Mouse (Mus musculus): Measurements from ENCODE around the gene Cfap52. TPM values are rescaled to one million over a fixed set of nuclear protein-coding genes. Genes with fewer than 3 reads are reported as not detected.

Gene Cfap52
- polyA plus RNA-seq, 1 experiment from 2014 or later, result 9.8 TPM

DNA sequence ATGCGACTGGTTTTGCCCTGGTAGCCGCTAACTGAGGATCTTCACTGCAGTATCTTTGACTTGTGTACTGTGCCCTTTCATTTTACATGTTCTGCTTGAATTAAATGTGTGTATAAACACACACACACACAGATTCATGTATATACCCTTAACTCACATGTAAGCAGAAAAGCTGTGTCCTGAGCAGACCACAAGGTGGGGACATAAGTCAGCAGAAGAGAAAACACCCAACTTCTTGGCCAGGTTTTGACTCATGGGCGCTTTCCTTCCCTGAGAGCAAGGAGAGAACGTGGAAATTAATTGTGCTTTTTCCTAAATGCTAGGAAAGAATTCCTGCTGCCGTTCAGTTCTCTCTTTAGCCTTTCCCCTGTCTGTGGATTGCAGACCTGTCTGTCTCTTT is 34.2 kb upstream of the Cfap52 start:
- H3K27ac ChIP-seq (ENCODE audit: low read length), result no peak overlapping the region
- H3K36me3 ChIP-seq (ENCODE audit: insufficient read depth, low read length), result no peaks in the 10 kb centered on the region
- no peak overlapping the region for H3K4me3 ChIP-seq (ENCODE audit: low read depth, low read length)
- TF ChIP-seq EP300 (IDR thresholded peaks at IDR 0.05) (no peak), CTCF (IDR thresholded peaks at IDR 0.05) (peak; percentile 63)
- H3K4me1 ChIP-seq (ENCODE audit: insufficient read depth, low read depth, low read length), result no peaks in the 10 kb centered on the region
- no peaks in the 10 kb centered on the region for H3K9me3 ChIP-seq (ENCODE audit: low read length)
- no peaks in the 10 kb centered on the region for H3K27me3 ChIP-seq (replicated peaks; ENCODE audit: insufficient read depth, low read length)
- H3K4me2 ChIP-seq (replicated peaks; ENCODE audit: low read depth, low read length), result no peak overlapping the region
- WGBS, result 64% methylated on average over 5 of the region's 5 CpGs
- H3K9ac ChIP-seq (replicated peaks; ENCODE audit: low read depth), result no peak overlapping the region
- ATAC-seq (no peak), DNase-seq (ENCODE audit: low spot score) (peak; percentile 48)

DNA sequence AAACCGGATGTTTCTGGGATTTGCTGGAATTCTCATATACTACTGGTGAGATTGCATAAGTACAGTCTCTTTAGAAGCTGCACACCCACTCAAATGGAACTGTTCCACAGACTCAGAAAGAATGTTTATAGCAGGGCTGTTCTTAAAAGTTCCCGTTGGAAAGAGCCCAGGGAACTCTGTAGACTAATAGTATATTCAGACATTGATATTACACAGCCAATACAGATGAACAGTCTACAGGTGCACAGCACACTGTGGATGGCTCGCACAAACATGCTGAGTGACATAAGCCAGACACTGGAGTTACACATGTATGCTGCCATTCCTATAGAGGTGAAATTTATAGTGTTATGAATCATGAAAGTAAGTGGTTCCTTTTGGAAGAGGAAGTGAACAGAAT is 33.5 kb upstream of the Cfap52 start:
- no peak overlapping the region for H3K27ac ChIP-seq (ENCODE audit: low read length)
- no peaks in the 10 kb centered on the region for H3K27me3 ChIP-seq (replicated peaks; ENCODE audit: insufficient read depth, low read length)
- 68% methylated on average over 3 of the region's 3 CpGs for WGBS
- no peaks in the 10 kb centered on the region for H3K9me3 ChIP-seq (ENCODE audit: low read length)
- ATAC-seq, result no peak
- no peak overlapping the region for H3K9ac ChIP-seq (replicated peaks; ENCODE audit: low read depth)
- H3K4me3 ChIP-seq (ENCODE audit: low read depth, low read length), result no peak overlapping the region
- no peak for TF ChIP-seq CTCF (IDR thresholded peaks at IDR 0.05)
- no peak for TF ChIP-seq EP300 (IDR thresholded peaks at IDR 0.05)
- no peaks in the 10 kb centered on the region for H3K36me3 ChIP-seq (ENCODE audit: insufficient read depth, low read length)
- no peak overlapping the region for H3K4me2 ChIP-seq (replicated peaks; ENCODE audit: low read depth, low read length)
- H3K4me1 ChIP-seq (ENCODE audit: insufficient read depth, low read depth, low read length), result no peaks in the 10 kb centered on the region
- DNase-seq (ENCODE audit: low spot score), result no peak

DNA sequence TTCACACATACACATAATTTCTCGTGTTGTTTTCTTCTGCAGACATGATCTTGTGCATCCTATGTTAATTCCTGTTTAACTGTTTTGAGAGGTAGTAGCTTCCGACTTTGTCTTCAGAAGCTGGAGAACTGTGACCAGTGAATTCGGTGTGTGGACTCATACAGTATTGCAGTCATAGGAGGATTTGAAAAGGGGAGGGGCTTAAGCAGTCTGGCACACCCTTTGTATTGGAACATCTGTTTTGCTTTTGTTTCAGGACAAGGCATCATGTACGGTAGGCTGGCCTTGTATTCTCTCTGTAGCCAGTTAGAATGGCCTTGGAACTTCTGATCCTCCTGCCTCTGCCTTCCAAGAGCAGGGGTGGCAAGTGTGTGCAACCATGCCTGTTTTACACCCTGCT is 30.5 kb upstream of the Cfap52 start:
- Histone ChIP-seq H3K27me3 (replicated peaks; ENCODE audit: insufficient read depth, low read length) (no peaks in the 10 kb centered on the region), H3K4me3 (ENCODE audit: low read depth, low read length) (no peak overlapping the region), H3K36me3 (ENCODE audit: insufficient read depth, low read length) (no peaks in the 10 kb centered on the region), H3K27ac (ENCODE audit: low read length) (no peak overlapping the region), H3K9me3 (ENCODE audit: low read length) (no peaks in the 10 kb centered on the region), H3K9ac (replicated peaks; ENCODE audit: low read depth) (no peak overlapping the region), H3K4me2 (replicated peaks; ENCODE audit: low read depth, low read length) (no peak overlapping the region), H3K4me1 (ENCODE audit: insufficient read depth, low read depth, low read length) (no peaks in the 10 kb centered on the region)
- ATAC-seq (no peak), DNase-seq (ENCODE audit: low spot score) (no peak)
- WGBS, result 80% methylated on average over 4 of the region's 4 CpGs
- TF ChIP-seq EP300 (IDR thresholded peaks at IDR 0.05), result no peak
- no peak for TF ChIP-seq CTCF (IDR thresholded peaks at IDR 0.05)

DNA sequence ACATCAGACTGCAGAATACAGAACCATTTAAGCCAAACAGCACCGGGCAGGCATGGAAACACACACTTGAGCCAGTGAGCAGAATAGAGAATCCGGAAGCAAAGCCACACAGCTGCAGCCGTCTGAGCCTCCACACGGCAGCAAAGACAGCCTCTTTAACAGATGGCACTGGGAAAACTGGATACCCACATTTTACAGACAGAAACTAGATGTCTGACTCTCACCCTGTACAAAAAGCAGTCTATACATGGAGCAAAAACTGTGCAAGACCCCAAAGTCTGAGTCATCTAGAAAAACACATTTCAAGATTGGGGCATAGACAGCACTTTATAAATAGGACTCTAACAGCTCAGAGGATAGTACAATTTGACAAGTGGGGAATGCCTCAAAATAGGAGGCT is 25.8 kb upstream of the Cfap52 start:
- no peak for TF ChIP-seq EP300 (IDR thresholded peaks at IDR 0.05)
- TF ChIP-seq CTCF (IDR thresholded peaks at IDR 0.05), result no peak
- WGBS, result 87% methylated on average over 4 of the region's 4 CpGs
- H3K9ac ChIP-seq (replicated peaks; ENCODE audit: low read depth), result no peak overlapping the region
- ATAC-seq, result no peak
- no peaks in the 10 kb centered on the region for H3K36me3 ChIP-seq (ENCODE audit: insufficient read depth, low read length)
- H3K4me3 ChIP-seq (ENCODE audit: low read depth, low read length), result no peak overlapping the region
- no peak for DNase-seq (ENCODE audit: low spot score)
- H3K9me3 ChIP-seq (ENCODE audit: low read length), result no peaks in the 10 kb centered on the region
- no peaks in the 10 kb centered on the region for H3K27me3 ChIP-seq (replicated peaks; ENCODE audit: insufficient read depth, low read length)
- no peak overlapping the region for H3K27ac ChIP-seq (ENCODE audit: low read length)
- no peak overlapping the region for H3K4me2 ChIP-seq (replicated peaks; ENCODE audit: low read depth, low read length)
- no peaks in the 10 kb centered on the region for H3K4me1 ChIP-seq (ENCODE audit: insufficient read depth, low read depth, low read length)

DNA sequence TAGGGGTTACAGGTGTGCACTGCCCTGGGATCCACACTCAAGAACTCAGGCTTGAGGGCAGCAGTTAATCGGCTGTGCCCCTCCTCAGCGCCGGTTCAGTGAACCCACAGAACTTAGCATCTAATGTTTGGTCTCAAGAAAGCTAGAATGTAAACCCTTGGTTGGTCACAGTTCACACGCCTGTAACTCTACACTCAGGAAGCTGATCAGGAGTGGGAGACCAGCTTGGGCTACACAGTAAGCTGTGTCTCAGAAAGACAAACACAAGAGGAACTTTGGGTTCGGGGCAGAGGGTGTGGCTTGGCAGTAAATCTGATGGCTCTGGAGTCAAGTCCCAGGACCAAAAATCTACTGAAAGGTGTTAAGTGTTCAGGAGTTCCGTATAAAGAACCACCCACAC is 18.1 kb upstream of the Cfap52 start:
- TF ChIP-seq CTCF (IDR thresholded peaks at IDR 0.05) (no peak), EP300 (IDR thresholded peaks at IDR 0.05) (no peak)
- Histone ChIP-seq H3K4me1 (ENCODE audit: insufficient read depth, low read depth, low read length) (no peaks in the 10 kb centered on the region), H3K27ac (ENCODE audit: low read length) (no peak overlapping the region), H3K27me3 (replicated peaks; ENCODE audit: insufficient read depth, low read length) (no peaks in the 10 kb centered on the region), H3K9me3 (ENCODE audit: low read length) (no peaks in the 10 kb centered on the region), H3K4me2 (replicated peaks; ENCODE audit: low read depth, low read length) (no peak overlapping the region), H3K9ac (replicated peaks; ENCODE audit: low read depth) (no peak overlapping the region), H3K4me3 (ENCODE audit: low read depth, low read length) (no peak overlapping the region), H3K36me3 (ENCODE audit: insufficient read depth, low read length) (no peaks in the 10 kb centered on the region)
- 78% methylated on average over 6 of the region's 6 CpGs for WGBS
- DNase-seq (ENCODE audit: low spot score) (no peak), ATAC-seq (no peak)

GRCm38 (mm10) chr11:67975252-67975651 is 9.8 kb upstream of the Cfap52 start:
- Histone ChIP-seq H3K4me1 (ENCODE audit: insufficient read depth, low read depth, low read length) (no peaks in the 10 kb centered on the region; the same call in 1 of the 2 replicates), H3K4me3 (ENCODE audit: low read depth, low read length) (no peak overlapping the region), H3K27me3 (replicated peaks; ENCODE audit: insufficient read depth, low read length) (no peaks in the 10 kb centered on the region), H3K4me2 (replicated peaks; ENCODE audit: low read depth, low read length) (no peak overlapping the region), H3K27ac (ENCODE audit: low read length) (no peak overlapping the region), H3K9me3 (ENCODE audit: low read length) (no peaks in the 10 kb centered on the region), H3K36me3 (ENCODE audit: insufficient read depth, low read length) (no peaks in the 10 kb centered on the region), H3K9ac (replicated peaks; ENCODE audit: low read depth) (no peak overlapping the region)
- ATAC-seq (no peak), DNase-seq (ENCODE audit: low spot score) (peak; percentile 70)
- WGBS, result 11% methylated on average over 2 of the region's 2 CpGs
- TF ChIP-seq EP300 (IDR thresholded peaks at IDR 0.05) (no peak), CTCF (IDR thresholded peaks at IDR 0.05) (peak; percentile 48)

DNA sequence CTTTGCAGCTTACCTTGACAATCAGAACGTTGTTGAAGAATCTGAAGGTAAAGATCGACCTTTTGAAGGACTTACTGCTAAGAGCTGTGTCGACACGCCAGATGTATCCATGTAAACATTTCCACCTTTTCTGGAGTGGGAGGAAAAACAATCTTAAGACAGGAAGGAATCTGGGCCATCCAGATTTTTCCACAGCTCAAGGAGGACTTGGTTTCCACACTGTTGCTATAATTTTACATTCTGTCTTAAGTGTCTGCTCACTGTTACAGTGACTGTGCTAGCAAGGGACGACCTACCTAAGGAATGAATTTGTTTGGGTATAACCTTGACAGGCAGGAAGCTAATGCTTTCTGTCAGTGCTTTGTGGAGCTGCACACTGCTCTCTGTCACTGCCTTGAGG is 7.8 kb upstream of the Cfap52 start:
- H3K9ac ChIP-seq (replicated peaks; ENCODE audit: low read depth), result no peak overlapping the region
- 34% methylated on average over 5 of the region's 5 CpGs for WGBS
- no peak overlapping the region for H3K4me2 ChIP-seq (replicated peaks; ENCODE audit: low read depth, low read length)
- ATAC-seq (peak; percentile 86), DNase-seq (ENCODE audit: low spot score) (peak; percentile 78)
- H3K36me3 ChIP-seq (ENCODE audit: insufficient read depth, low read length), result no peaks in the 10 kb centered on the region
- H3K9me3 ChIP-seq (ENCODE audit: low read length), result no peaks in the 10 kb centered on the region
- no peak overlapping the region; the same call in 1 of the 2 replicates for H3K27ac ChIP-seq (ENCODE audit: low read length)
- TF ChIP-seq EP300 (IDR thresholded peaks at IDR 0.05) (peak; percentile 92), CTCF (IDR thresholded peaks at IDR 0.05) (no peak)
- H3K27me3 ChIP-seq (replicated peaks; ENCODE audit: insufficient read depth, low read length), result no peaks in the 10 kb centered on the region
- H3K4me3 ChIP-seq (ENCODE audit: low read depth, low read length), result no peak overlapping the region
- H3K4me1 ChIP-seq (ENCODE audit: insufficient read depth, low read depth, low read length), result no peaks in the 10 kb centered on the region; the same call in 1 of the 2 replicates

Measured in lung, postnatal 0 days (tissue).